Mouse (Mus musculus): ENCODE measurements around the gene Srcap.
A peak's percentile ranks its signal among the peaks of the same experiment; 100 is the strongest.
"Not testable (repeated sequence)": the region's sequence is repeated elsewhere in the genome, so short reads cannot be mapped to it uniquely, and the experiment has no call there.

Gene Srcap

DNA sequence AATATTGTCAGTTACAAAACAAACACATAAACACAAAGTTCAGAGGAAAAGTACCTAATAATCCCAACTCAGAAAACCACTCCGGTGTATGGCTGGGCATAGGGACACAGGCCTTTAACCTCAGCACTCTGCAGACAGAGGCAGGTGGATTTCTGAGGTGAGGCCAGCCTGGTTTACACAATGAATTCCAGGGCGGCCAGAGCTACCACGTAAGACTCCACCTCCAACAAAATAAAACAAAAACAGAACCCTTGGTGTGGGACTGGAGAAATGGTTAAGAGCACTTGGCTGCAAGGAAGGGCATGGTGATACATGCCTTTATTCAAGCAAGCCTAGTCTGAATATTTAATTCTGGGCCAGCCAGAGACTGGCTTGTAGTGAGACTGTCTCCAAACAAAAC, 19.9 kb upstream of the Srcap start:
- DNase-seq, result peak; percentile 43 to 44

DNA sequence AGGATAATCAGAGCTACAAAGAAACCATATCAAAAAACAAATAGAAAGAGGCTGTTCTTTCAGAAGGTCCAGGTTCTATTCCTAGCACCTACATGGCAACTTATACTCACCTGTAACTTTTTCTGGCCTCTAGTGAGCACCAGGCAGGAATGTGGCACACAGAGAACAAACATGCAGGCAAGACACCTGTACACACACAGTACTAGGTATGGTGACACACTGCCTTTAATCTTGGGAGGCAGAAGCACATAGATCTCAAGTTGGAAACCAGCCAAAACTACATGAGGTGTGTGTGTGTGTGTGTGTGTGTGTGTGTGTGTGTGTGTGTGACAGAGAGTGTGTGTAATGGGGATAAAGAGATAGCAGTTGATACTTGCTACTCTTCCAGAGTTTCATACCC, 17.1 kb upstream of the Srcap start:
- no peak for DNase-seq

DNA sequence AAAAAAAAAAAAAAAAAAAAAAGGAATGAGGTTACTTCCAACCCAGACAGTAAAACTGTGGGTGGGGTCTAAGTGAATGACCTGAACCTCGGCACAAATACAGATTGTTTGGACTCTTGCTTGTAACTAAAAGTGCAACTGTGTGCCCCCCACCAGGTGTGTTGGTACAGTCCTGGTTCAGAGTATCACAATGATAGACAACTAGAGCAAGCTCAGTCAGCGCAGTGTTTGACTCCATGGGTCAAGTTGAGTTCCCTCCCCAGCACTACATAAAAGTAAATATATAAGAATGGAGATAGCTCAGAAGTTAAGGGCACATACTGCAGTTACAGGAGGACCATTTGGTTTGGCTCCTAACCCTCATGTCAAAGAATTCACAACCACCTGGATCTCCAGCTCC, 14.4 kb upstream of the Srcap start:
- no peak for DNase-seq

DNA sequence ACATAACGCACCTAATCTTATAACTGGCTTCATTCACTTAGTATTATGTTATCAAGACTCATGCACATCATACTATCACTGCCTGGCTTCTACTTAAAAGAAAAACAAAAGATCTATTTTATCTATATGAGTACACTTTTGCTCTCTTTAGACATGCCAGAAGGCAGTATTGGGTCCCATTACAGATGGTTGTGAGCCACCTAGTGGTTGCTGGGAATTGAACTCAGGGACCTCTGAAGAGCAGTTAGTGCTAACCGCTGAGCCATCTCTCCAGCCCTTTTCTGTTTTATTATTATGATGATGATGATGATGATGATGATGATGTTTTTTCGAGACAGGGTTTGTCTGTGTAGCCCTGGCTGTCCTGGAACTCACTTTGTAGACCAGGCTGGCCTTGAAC, 13.4 kb upstream of the Srcap start:
- DNase-seq, result peak in 1 of 2 experiments; percentile 51

DNA sequence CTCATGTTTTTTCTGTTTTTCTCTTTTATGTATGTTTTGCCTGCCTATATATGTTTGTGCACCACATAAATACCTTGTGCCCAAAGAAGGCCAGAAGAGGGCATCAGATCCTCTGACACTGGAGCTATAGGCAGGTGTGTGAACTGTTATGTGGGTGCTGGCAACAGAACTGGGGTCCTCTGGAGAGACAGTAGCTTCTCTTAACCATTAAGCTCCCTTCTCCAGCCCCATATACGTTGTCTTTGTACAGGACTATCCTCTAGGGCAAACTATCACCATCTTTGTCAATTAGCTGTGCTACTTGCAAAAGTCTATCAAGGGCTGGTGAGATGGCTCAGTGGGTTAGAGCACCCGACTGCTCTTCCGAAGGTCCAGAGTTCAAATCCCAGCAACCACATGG, 3.5 kb upstream of the Srcap start:
- DNase-seq, result no peak

DNA sequence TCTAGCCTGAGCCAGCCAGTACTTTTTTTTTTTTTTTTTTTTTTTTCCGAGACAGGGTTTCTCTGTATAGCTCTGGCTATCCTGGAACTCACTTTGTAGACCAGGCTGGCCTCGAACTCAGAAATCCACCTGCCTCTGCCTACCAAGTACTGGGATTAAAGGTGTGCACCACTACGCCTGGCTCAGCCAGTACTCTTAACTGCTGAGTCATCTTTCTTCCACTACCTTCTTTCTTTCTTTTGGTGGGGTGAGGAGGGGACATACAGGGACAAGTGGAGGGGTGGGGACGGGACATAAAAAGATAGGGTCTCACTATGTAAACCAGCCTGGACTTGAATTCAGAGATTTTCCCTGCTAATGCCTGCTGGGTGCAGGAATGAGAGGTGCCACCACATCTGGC, 2.0 kb upstream of the Srcap start:
- DNase-seq, result not testable (repeated sequence)

DNA sequence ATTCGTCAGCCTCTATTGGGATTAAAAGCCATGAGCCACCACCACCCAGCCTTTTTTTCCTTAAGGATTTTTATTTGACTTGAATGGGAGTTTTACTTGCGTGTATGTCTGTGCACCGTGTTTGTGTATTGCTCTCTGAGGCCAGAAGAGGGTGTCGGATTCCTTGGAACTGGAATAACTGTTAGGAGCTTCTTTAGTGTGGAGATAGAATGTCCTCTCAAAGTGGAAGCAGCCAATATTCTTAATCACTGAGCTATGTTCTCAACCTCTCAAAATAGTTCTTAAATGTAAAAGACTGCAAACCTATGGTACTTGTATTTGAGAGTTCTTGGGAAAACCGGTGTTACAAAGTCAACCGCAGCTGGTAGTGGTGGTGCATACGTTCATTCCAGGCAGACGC, 542 bp upstream of the Srcap start:
- DNase-seq, result no peak

DNA sequence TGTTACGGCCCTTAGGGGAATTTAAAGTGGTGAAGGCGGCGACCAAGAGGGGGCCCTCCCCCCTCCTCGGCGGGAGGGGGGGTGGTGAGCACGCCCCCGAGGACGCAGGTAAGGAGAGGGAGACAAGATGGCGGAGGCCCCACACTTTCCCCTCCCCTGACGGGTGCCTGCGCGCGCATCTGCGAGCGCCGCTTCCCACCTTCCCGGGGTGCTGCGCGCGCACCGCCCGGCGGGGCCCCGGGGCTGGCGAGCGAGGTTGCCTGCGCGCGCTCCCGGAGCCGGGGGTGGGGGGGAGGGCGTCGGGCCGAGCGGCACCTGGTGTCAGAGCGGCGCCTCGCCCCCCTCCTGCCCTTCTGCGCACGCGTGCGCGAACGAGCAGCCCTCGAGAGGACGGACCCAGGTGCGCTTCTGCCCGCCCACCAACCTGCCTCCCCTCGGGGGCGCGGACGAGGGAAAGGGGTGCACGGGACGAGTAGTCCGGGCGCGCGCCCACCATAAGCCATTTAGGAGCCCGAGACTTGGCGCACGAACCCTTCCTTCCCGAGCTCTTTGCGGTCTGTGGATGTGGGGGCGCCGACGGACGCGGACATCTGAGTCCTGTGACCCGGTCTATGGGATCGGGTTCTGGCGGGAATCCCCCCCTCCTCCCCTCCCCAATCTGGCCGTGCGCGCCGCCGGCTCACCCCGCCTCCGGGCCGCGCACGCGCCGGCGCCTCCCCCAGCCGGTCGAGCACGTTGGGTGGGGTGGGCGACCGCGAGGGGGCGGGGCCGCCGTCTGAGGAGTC, 640 bp downstream of the Srcap start:
- peak; percentile 91 for DNase-seq

DNA sequence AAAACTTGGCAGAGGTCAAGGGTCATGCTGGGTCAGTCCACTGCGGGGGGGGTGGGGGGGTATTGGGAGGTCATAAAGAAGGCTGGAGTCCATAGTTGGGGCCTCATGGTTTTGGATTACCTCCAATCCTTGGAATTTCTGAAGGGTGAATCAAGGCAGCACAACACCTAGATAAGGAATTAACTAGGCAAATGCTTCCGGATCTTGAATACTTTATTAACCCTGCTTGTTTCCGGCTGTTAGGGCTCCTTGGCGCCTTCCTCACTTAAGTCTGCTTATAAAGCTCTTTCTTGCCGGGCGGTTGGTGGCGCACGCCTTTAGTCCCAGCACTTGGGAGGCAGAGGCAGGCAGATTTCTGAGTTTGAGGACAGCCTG, 1.2 kb downstream of the Srcap start:
- DNase-seq, result peak in 1 of 2 experiments; percentile 33

DNA sequence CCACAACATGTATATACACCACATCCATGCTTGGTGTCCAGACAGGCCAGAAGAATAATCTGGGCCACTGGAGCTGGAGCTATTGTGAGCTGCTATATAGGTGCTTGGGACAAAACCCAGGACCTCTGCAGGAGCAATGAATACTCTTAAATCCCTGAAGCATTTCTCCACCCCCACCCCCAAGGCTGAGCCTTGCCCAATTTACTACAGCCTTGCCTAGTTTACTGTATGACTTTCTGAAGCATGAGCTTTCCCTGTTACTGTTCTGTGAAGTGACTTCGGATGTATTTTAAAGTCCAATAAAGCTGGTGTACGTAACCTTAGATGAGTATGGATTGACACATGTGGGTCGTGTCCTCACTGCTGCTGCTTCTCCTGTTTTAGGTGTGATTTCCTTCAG, 2.0 kb downstream of the Srcap start:
- no peak for DNase-seq

DNA sequence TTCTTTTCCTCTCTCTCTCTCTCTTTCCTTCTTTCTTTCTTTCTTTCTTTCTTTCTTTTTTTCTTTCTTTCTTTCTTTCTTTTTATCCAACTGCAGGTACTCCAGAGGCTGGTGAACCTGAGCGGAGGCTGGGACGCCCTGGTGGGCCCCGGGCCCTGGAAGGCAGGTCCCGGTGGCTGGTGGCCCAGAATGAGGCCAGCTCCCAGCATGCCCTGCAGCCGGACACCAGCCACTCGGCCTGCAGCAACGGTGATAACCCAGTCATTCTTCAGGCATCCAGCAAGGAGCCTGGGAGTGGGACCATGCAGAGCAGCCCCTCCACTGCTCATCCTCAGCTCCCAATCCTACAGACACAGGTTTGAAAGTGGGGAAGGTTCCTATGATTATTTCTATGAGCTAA, 4.1 kb downstream of the Srcap start:
- DNase-seq, result no peak

DNA sequence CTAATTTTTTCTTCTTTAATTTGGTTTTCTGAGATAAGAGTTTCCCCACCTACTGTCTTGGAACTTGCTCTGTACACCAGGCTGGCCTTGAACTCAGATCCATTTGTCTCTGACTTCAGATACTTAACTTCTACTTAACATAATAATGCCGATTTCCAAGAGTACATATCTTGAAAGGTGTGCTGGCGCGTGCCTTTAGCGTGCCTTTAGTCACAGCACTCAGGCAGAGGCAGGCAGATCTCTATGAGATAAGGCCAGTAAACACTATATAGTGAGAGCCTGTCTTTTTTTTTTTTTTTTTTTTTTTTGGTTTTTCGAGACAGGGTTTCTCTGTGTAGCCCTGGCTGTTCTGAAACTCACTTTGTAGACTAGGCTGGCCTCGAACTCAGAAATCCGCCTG, 4.6 kb downstream of the Srcap start:
- DNase-seq, result no peak

DNA sequence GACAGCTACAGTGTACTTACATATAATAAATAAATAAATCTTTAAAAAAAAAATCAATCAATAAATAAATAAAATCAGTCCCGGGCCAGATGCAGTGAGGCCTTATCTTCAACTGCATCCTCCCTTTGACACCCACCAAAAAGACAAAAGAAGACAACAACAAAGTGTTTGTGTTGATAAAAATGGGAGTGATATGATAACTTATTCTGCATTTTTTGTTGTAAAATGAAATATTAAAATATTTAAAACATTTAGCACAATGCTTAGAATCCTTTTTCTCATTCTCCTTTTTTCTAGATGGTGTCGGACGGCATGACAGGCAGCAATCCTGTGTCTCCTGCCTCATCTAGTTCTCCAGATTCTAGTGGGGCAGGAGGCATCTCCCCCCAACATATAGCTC, 7.5 kb downstream of the Srcap start, which contains the start of gene Gm42715:
Gm42715 (plus strand) TSS at position 301 of the 400 bp plus-strand sequence.
- DNase-seq, result no peak

DNA sequence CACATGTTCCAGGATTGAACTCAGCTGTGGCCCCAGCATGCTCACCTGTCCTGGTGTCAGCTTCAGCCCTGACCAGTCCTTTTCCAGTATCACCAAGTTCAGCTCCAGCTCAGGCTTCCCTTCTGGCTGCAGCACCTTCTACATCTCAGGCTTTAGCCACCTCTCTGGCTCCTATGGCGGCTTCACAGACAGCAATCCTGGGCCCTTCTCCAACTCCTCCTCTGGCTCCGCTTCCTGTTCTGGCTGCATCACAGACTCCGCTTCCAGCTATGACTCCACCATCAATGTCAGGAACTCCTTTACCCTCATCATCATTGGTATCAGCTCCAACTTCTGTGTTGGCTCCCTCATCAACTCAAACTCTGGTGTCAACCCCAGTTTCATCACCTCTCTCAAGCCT, 29.9 kb downstream of the Srcap start:
- no peak for DNase-seq

DNA sequence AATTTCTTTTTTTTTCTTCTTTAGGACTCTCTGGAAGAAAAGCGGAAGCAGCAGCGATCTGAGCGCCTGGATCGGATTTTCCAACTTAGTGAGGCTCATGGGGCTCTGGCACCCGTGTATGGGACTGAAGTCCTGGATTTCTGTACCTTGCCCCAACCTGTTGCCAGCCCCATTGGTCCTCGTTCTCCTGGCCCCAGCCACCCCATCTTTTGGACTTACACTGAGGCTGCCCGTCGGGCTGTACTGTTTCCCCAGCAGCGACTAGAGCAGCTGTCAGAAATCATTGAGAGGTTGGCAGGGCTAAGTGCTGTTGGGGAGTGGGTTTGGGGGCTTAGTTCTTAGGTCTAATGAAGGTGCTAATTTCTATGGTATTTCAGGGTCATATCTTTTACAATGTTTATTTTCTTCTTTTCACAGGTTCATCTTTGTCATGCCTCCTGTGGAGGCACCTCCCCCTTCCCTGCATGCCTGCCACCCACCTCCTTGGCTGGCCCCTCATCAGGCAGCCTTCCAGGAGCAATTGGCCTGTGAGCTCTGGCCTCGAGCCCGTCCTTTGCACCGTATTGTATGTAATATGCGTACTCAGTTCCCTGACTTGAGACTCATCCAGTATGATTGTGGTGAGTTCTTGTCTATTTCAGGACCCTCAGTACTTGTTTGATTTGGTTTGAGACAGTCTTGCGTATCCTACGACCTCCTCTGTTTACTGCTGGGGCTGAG, 37.5 kb downstream of the Srcap start:
- no peak for DNase-seq

DNA sequence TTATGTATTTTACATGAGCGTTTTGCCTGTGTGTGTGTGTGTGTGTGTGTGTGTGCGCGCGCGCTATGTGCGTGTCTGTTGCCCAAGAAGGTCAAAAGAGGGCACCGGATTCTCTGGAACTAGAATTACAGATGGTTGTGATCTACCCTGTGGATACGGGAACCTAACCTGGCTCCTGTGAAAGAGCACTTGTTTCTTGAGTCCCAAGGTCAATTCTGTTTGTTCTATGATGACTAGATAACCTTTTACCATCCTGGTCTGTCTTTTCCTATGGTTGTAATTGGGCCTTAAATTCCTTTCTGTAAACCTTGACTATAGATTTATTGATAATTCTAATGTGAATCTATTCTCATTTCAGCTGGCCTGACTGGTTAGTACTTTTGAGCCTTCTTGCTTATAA, 39.8 kb downstream of the Srcap start:
- no peak for DNase-seq

DNA sequence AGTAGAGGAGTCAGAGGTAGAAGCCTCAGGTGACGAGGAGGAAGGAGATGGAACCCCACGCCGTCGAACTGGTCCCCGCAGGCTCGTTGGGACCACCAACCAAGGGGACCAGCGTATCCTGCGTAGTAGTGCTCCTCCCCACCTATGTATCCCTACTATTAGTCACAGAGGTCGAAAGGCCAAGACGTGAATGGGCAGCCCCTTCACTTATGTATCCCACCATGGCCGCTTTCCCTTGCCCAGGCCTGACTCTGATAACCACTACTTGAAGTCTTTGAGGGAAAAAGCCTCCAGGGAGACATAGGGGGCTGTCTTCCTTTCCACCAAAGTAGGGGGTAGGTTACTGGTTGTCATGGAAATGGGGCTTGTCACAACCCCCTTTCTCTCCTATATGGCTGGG, 48.8 kb downstream of the Srcap start:
- DNase-seq, result no peak

DNA sequence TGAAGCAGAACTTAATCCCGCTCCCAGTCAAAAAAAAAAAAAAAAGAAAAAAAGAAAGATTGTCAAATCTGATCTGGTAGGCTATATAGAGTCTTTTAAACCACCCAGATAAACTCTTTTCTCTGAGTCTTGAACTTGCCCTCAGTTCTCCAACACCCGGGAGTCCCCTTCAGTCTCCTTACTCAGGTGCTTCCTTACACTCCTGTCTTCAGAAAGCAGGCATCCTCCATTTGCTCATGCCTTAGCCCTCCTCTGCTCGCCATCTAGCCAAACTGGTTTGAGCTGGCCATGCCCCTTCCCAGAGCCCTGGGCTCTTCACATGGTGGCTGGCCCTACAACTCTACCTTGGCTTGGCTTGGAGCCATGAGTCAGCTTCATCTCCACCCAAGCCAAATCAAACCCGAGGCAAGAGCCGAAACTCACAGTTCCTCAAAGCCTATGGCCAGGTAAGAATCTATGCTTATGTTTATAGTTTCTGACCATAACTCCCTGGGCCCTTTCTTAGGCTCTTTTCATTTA, 49.6 kb downstream of the Srcap start, which contains the start of gene Tmem265:
Tmem265 (plus strand) TSS at position 51 of the 519 bp plus-strand sequence.
- DNase-seq, result peak; percentile 46 to 62

DNA sequence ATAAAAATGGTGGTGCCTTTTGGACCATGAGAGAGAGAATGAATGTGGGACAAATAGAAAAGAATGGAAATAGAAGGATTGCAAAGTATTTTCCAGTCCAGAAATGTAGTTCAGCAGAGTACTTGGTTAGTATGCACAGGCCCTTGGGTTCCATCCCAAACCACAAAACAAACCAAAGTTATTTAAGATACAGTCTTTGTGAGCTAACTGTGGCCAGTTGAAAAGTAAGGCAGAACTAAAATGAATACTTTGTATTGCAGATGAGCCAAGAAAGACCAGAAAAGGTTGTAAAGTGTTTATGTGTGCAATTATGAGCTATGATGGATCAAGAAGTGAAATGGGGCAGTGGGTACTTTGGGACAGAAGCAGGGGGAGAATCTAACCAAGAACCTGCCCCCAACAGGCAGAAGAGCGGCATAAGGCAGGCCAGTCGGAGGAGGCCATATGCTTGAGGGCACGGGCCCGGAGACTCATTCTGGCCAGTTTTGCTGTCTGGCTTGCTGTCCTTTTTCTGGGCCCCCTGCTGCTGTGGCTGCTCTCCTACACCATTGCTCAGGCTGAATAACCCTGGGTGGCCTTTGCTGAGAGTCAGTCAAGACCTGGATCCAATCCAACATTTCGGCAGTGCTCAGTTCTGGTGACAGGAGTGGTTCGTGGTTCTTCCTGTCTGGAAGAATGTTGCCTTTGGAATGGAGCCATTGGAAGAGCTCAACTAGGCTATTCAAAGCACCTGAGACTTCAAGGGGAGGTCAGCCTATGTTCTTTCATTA, 52.8 kb downstream of the Srcap start:
- peak in 1 of 2 experiments; percentile 63 for DNase-seq

DNA sequence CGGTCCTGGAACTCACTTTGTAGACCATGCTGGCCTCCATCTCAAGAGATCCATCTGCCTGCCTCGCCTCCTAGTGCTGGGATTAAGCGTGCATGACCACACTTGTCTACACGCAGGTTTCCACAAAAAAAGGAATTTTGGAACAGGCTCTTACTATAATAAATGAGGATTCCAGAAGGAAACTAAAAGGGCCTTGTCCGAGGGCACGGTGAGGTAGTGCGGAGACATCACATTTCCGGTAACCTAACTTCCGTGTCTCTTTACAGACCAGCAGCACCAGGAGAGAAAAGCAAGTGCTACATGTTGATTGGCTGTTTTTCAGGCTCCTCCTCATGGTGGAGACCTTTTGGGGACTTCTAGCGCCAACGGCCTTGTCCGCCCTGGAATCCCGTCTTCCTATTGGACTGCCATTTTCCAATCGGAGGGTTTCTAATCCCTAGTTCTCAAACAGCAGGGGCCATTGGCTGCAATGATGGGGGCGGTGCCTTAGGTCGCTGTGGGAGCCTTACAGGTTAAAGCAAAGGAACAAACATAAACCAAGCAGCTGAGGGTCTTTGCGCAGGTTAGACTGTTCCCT, 61.2 kb downstream of the Srcap start, which contains the start of gene Phkg2:
Phkg2 (plus strand) TSS at position 446 of the 577 bp plus-strand sequence.
- DNase-seq, result peak; percentile 95 to 97

DNA sequence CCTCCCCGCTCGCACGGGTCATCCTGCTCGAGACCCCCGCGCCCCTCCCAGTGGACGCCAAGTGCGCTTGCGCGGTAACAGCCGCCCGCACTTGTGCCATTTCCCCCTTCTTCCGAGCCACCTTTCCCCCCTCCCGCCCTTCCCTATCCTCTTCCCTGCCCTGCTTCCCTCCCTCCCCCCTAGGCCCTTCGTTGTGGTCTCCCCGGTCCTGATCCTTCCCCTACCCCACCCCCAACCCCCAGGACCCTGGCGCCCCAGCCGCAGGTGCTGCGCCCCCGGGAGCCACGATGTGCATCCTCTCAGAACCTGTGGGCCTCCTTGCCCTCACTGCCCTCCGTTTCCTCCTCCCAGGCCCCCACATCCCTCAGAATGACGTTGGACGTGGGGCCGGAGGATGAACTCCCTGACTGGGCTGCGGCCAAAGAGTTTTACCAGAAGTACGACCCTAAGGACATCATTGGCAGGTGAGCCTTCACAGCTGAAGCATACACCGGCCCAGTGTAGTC, 61.8 kb downstream of the Srcap start:
- DNase-seq, result peak in 1 of 2 experiments; percentile 10

DNA sequence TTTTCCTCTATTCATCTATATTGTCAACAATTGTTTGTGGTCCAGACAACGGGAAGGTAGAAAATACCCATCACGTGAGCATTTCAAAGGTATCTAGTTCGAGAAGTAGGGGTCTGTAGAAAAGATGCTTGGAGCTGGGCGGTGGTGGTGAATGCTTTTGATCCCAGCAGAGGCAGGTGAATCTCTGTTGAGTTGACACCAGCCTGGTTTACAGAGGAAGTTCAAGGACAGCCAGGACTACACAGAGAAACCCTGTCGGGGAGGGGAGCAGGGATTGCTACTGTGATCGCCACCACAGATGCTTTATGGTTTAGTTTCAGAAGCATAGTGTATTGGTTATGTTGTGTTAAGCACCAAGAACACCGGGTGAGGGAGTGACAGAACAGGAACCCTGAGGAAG, 62.3 kb downstream of the Srcap start:
- DNase-seq, result no peak

DNA sequence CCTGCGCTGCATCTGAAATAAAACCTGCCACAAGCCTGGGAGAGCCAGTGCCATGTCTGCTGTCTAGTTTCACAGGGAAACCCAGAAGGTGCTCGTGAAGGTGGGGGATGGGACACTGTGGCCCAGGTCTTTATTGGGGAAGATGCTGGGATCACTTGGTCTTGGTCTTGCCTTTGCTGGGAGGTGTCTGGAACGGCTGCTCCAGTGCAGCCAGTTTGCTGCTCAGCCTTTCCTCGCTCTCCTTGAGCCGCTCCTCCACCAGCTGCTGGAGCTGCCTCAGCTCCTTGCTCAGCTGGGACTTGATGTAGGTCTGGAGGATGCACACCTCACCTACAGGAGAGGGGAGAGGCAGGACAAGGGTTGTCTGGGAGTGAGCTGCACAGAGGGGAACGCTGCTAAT, 71.5 kb downstream of the Srcap start:
- no peak for DNase-seq
